Mouse (Mus musculus) testis, adult 2 months (tissue): ENCODE results near the gene Izumo4.

Source experiments
- CTCF ChIP-seq: fragments of 200-500 bp; IDR thresholded peaks from 2 replicates; pipeline ENCODE4 v1.5.1; 2012; ENCODE audit warnings: low read depth, mild to moderate bottlenecking, inconsistent platforms, low read length, moderate library complexity; ENCODE audit not compliant: control insufficient read depth, insufficient read depth, insufficient replicate concordance
- POLR2A ChIP-seq: fragments of 200-500 bp; IDR thresholded peaks from 2 replicates; pipeline ENCODE4 v1.6.1; 2012; ENCODE audit warnings: low read depth, mild to moderate bottlenecking, inconsistent platforms, low read length, moderate library complexity; ENCODE audit not compliant: control insufficient read depth

- TF ChIP-seq CTCF (no peak), POLR2A (no peak)
These were observed 47.1 kb upstream of the Izumo4 start for GRCm38 (mm10) chr10:80654866-80655265.
